In genomic region chr1:135766592-135767306, GRCm38 (mm10) we compare ENCODE assay signal across 8 mouse cellular contexts. TPM values are rescaled to one million over a fixed set of nuclear protein-coding genes. Genes with fewer than 3 reads are reported as not detected.
DNase-seq lines count a peak whose midpoint lies in the region; ATAC-seq lines count a peak whose summit lies in the region.

No protein-coding gene starts in this region.

- H3K27me3 ChIP-seq in heart, embryonic 16.5 days (ENCODE audit: control insufficient read depth, insufficient read depth, low read length), result no peaks in the 10 kb centered on the region
- peaks cover 26% of the 10 kb centered on the region for H3K27me3 ChIP-seq in hindbrain, embryonic 13.5 days
- H3K27me3 ChIP-seq in midbrain, embryonic 13.5 days, result peaks cover 18% of the 10 kb centered on the region

- peak overlapping the region; percentile 94 for H3K27ac ChIP-seq in heart, embryonic 16.5 days (ENCODE audit: low read length)
- peak overlapping the region; percentile 78 for H3K27ac ChIP-seq in hindbrain, embryonic 13.5 days
- H3K27ac ChIP-seq in midbrain, embryonic 13.5 days, result peak overlapping the region; percentile 67; the same call in 1 of the 2 replicates

- H3K36me3 ChIP-seq in heart, embryonic 16.5 days (ENCODE audit: control insufficient read depth, insufficient read depth), result peaks cover 16% of the 10 kb centered on the region
- H3K36me3 ChIP-seq in hindbrain, embryonic 13.5 days, result no peaks in the 10 kb centered on the region
- H3K36me3 ChIP-seq in midbrain, embryonic 13.5 days, result peaks cover 8% of the 10 kb centered on the region

- H3K9me3 ChIP-seq in heart, embryonic 16.5 days (replicated peaks; ENCODE audit: control insufficient read depth, low read length), result no peaks in the 10 kb centered on the region
- H3K9me3 ChIP-seq in hindbrain, embryonic 13.5 days, result no peaks in the 10 kb centered on the region
- H3K9me3 ChIP-seq in midbrain, embryonic 13.5 days, result no peaks in the 10 kb centered on the region

- peak overlapping the region; percentile 99 for H3K9ac ChIP-seq in heart, embryonic 16.5 days (ENCODE audit: low read length)
- peak overlapping the region; percentile 86 for H3K9ac ChIP-seq in hindbrain, embryonic 13.5 days
- peak overlapping the region; percentile 87 for H3K9ac ChIP-seq in midbrain, embryonic 13.5 days (replicated peaks)

- H3K4me3 ChIP-seq in heart, embryonic 16.5 days (ENCODE audit: low read length), result peak overlapping the region; percentile 92
- peak overlapping the region; percentile 59 for H3K4me3 ChIP-seq in hindbrain, embryonic 13.5 days
- peak overlapping the region; percentile 56 for H3K4me3 ChIP-seq in midbrain, embryonic 13.5 days (replicated peaks)

- H3K4me2 ChIP-seq in heart, embryonic 16.5 days (ENCODE audit: low read depth, low read length), result peak overlapping the region; percentile 95
- H3K4me2 ChIP-seq in hindbrain, embryonic 13.5 days, result peak overlapping the region; percentile 89
- H3K4me2 ChIP-seq in midbrain, embryonic 13.5 days (replicated peaks), result peak overlapping the region; percentile 95

- WGBS in heart, embryonic 16.5 days, result 7% methylated on average over 30 of the region's 30 CpGs
- 30% methylated on average over 30 of the region's 30 CpGs for WGBS in hindbrain, embryonic 13.5 days
- WGBS in midbrain, embryonic 13.5 days, result 31% methylated on average over 30 of the region's 30 CpGs

- no peak for ATAC-seq in heart, embryonic 16.5 days (replicated peaks; ENCODE audit: extremely low read depth, insufficient read depth, low FRiP score)
- peak; percentile 44 for ATAC-seq in hindbrain, embryonic 13.5 days (ENCODE audit: low FRiP score)
- ATAC-seq in midbrain, embryonic 13.5 days, result peak; percentile 56
- no peak for ATAC-seq in megakaryocyte progenitor cell, adult 5-6 weeks (replicated peaks; ENCODE audit: poor library complexity)

- peaks cover 64% of the 10 kb centered on the region for H3K4me1 ChIP-seq in heart, embryonic 16.5 days (ENCODE audit: control insufficient read depth, insufficient read depth, low read length)
- peaks cover 34% of the 10 kb centered on the region for H3K4me1 ChIP-seq in hindbrain, embryonic 13.5 days (replicated peaks)
- peaks cover 34% of the 10 kb centered on the region for H3K4me1 ChIP-seq in midbrain, embryonic 13.5 days (replicated peaks)

- intact Hi-C loops in heart, postnatal 10 days (cut with DNase I), result loop anchor here (2.0 kb wide), 1 partner anchor 14 kb away; no protein-coding TSS in a partner anchor

- no peak for DNase-seq in heart, postnatal 10 days
- DNase-seq in adipocyte (ENCODE audit: low spot score), result peak; percentile 48
- DNase-seq in left cerebral cortex, adult 18-20 months (ENCODE audit: low spot score in 2 of 2), result no peak
- DNase-seq in urinary bladder, postnatal 25 days (ENCODE audit: low spot score), result no peak

RNA-seq across cellular contexts. Expression of gene Phlda3, which starts 0.8 kb away (rescaled TPM):
- polyA plus RNA-seq in heart, embryonic 16.5 days (2015; fragmentation: Nextera tagmentation; extraction: Ambion mirVana), result 77.1 and 80.4 TPM in 2 replicates
- total RNA-seq in heart, postnatal 10 days (2021), result 10 to 100 TPM; 35.4 to 36.7 TPM
- 19.6 and 20.6 TPM in 2 replicates for polyA plus RNA-seq in hindbrain, embryonic 13.5 days (2015; fragmentation: Nextera tagmentation; extraction: Ambion mirVana)
- 12.5 and 14.8 TPM in 2 replicates for polyA plus RNA-seq in midbrain, embryonic 13.5 days (2015; fragmentation: Nextera tagmentation; extraction: Ambion mirVana)
- 0.61 and 1.1 TPM in 2 replicates for total RNA-seq in megakaryocyte progenitor cell, adult 5-6 weeks (2015)
- not detected in 2 replicates for total RNA-seq in megakaryocyte progenitor cell, adult 5-6 weeks (2017)
- 10 to 100 TPM; 19.7 to 21.4 TPM for total RNA-seq in left cerebral cortex, adult 18-20 months (2021)

RNA-seq across cellular contexts. Expression of gene Tnni1, which starts 12.5 kb away (rescaled TPM):
- polyA plus RNA-seq in heart, embryonic 16.5 days (2015; fragmentation: Nextera tagmentation; extraction: Ambion mirVana), result 4,265 and 4,826 TPM in 2 replicates
- total RNA-seq in heart, postnatal 10 days (2021), result 100 to 1,000 TPM; 610 to 792 TPM
- 5.6 and 6.0 TPM in 2 replicates for polyA plus RNA-seq in hindbrain, embryonic 13.5 days (2015; fragmentation: Nextera tagmentation; extraction: Ambion mirVana)
- 0.20 and 0.34 TPM in 2 replicates for polyA plus RNA-seq in midbrain, embryonic 13.5 days (2015; fragmentation: Nextera tagmentation; extraction: Ambion mirVana)
- total RNA-seq in megakaryocyte progenitor cell, adult 5-6 weeks (2015), result not detected in 2 replicates
- not detected in 2 replicates for total RNA-seq in megakaryocyte progenitor cell, adult 5-6 weeks (2017)
- total RNA-seq in left cerebral cortex, adult 18-20 months (2021), result 1 to 10 TPM; 1.5 to 1.7 TPM

RNA-seq across cellular contexts. Expression of gene Csrp1, which starts 46.9 kb away (rescaled TPM):
- 160 and 174 TPM in 2 replicates for polyA plus RNA-seq in heart, embryonic 16.5 days (2015; fragmentation: Nextera tagmentation; extraction: Ambion mirVana)
- total RNA-seq in heart, postnatal 10 days (2021), result 100 to 1,000 TPM; 107 to 117 TPM
- 22.9 and 25.3 TPM in 2 replicates for polyA plus RNA-seq in hindbrain, embryonic 13.5 days (2015; fragmentation: Nextera tagmentation; extraction: Ambion mirVana)
- polyA plus RNA-seq in midbrain, embryonic 13.5 days (2015; fragmentation: Nextera tagmentation; extraction: Ambion mirVana), result 13.9 and 16.0 TPM in 2 replicates
- total RNA-seq in megakaryocyte progenitor cell, adult 5-6 weeks (2015), result 103 and 106 TPM in 2 replicates
- 104 and 113 TPM in 2 replicates for total RNA-seq in megakaryocyte progenitor cell, adult 5-6 weeks (2017)
- total RNA-seq in left cerebral cortex, adult 18-20 months (2021), result 100 to 1,000 TPM; 219 to 238 TPM

RNA-seq across cellular contexts. Expression of gene Lad1, which starts 51.6 kb away (rescaled TPM):
- polyA plus RNA-seq in heart, embryonic 16.5 days (2015; fragmentation: Nextera tagmentation; extraction: Ambion mirVana), result 5.9 TPM in 2 replicates
- total RNA-seq in heart, postnatal 10 days (2021), result 10 to 100 TPM in 1 of 2 experiments, 1 to 10 TPM in 1; 9.4 to 10.8 TPM
- polyA plus RNA-seq in hindbrain, embryonic 13.5 days (2015; fragmentation: Nextera tagmentation; extraction: Ambion mirVana), result 0.65 and 0.84 TPM in 2 replicates
- polyA plus RNA-seq in midbrain, embryonic 13.5 days (2015; fragmentation: Nextera tagmentation; extraction: Ambion mirVana), result 0.36 and 0.37 TPM in 2 replicates
- total RNA-seq in megakaryocyte progenitor cell, adult 5-6 weeks (2015), result not detected in 2 replicates
- not detected in 2 replicates for total RNA-seq in megakaryocyte progenitor cell, adult 5-6 weeks (2017)
- 1 to 10 TPM in 1 of 2 experiments, under 1 TPM in 1; 0.96 to 1.3 TPM for total RNA-seq in left cerebral cortex, adult 18-20 months (2021)

Comparison
In these comparisons a context has a peak if more than half of its experiments do, and no peak if none do; other contexts are left out.
1. ATAC-seq: peak in hindbrain, embryonic 13.5 days (single experiment) and midbrain, embryonic 13.5 days (single experiment); none in heart, embryonic 16.5 days (single experiment) and megakaryocyte progenitor cell, adult 5-6 weeks (single experiment).
2. RNA of gene Phlda3, which starts 0.8 kb away (total RNA-seq): 35.4 to 36.7 TPM in heart, postnatal 10 days and 19.7 to 21.4 TPM in left cerebral cortex, adult 18-20 months; 0.61 to 1.1 TPM in megakaryocyte progenitor cell, adult 5-6 weeks; every median in the first group is over 4 times any median in the second.
3. RNA of gene Tnni1, which starts 12.5 kb away (total RNA-seq): 610 to 792 TPM in heart, postnatal 10 days; 1.5 to 1.7 TPM in left cerebral cortex, adult 18-20 months and not detected in megakaryocyte progenitor cell, adult 5-6 weeks; every median in the first group is over 100 times any median in the second.
4. Peak in every context shown above with its lines, with median percentiles within 50 percentile points of each other: H3K27ac ChIP-seq, H3K4me2 ChIP-seq, H3K4me3 ChIP-seq and H3K9ac ChIP-seq.